Mouse (Mus musculus): ENCODE measurements around the gene Ccdc24. TPM values are rescaled to one million over a fixed set of nuclear protein-coding genes. Genes with fewer than 3 reads are reported as not detected.
A peak's percentile ranks its signal among the peaks of the same experiment; 100 is the strongest.

Gene Ccdc24
- 0.76 and 1.4 TPM in 2 replicates for polyA plus RNA-seq (2014; fragmentation: Nextera tagmentation; extraction: Ambion mirVana)

GRCm38 (mm10) chr4:117872471-117872886, at the start of gene Ccdc24:
TSS of gene Ccdc24 (minus strand) at chr4:117872557.
- peak; percentile 53 for ATAC-seq (ENCODE audit: low FRiP score)
- H3K4me1 ChIP-seq (ENCODE audit: control insufficient read depth, insufficient read depth, low read length): peaks cover 8% of the 10 kb centered on the region
- H3K36me3 ChIP-seq (ENCODE audit: control insufficient read depth, insufficient read depth, low read length): peaks cover 9% of the 10 kb centered on the region
- H3K9me3 ChIP-seq (ENCODE audit: control insufficient read depth, low read length): no peaks in the 10 kb centered on the region
- peak within 1 kb of the TSS; percentile 39 for H3K4me2 ChIP-seq
- peaks cover 2% of the 10 kb centered on the region; the same call in 1 of the 2 replicates for H3K27me3 ChIP-seq (ENCODE audit: control insufficient read depth, insufficient read depth, low read length)
- DNase-seq (ENCODE audit: low spot score, missing footprints): peak; percentile 90
- WGBS: 4% methylated on average over 14 of the region's 14 CpGs
- no peak within 1 kb of the TSS for H3K27ac ChIP-seq (ENCODE audit: low read depth, low read length)
- H3K4me3 ChIP-seq (ENCODE audit: low read depth, low read length): peak within 1 kb of the TSS; percentile 10; the same call in 1 of the 2 replicates
- no peak within 1 kb of the TSS for H3K9ac ChIP-seq (ENCODE audit: low read length)

DNA sequence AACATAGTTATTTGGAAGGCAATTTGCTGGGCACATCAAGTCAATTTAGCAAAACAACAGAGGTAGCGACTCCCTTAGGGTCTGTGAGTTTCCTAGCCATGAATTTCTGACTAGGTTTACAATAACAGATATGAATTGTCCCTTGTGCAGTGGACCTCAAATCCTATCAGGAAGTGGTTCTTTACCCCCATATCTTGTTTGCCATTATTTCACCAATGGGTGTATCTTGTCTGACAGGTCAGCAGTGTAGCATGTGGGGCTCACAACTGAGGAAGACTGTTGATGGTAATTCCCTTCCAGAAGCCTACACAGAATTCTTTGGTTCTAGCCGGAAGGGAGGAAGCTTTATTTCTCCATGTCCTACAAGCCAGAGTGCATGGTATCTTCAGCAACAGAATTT, 49.0 kb upstream of the Ccdc24 start:
- Histone ChIP-seq H3K27me3 (ENCODE audit: control insufficient read depth, insufficient read depth, low read length) (peaks cover 15% of the 10 kb centered on the region), H3K36me3 (ENCODE audit: control insufficient read depth, insufficient read depth, low read length) (no peaks in the 10 kb centered on the region), H3K4me1 (ENCODE audit: control insufficient read depth, insufficient read depth, low read length) (0 out of 2 replicates have a peak, but pooled peaks cover under 1% of the 10 kb centered on the region), H3K27ac (ENCODE audit: low read depth, low read length) (no peak overlapping the region), H3K4me3 (ENCODE audit: low read depth, low read length) (no peak overlapping the region), H3K9ac (ENCODE audit: low read length) (no peak overlapping the region), H3K9me3 (ENCODE audit: control insufficient read depth, low read length) (no peaks in the 10 kb centered on the region), H3K4me2 (no peak overlapping the region)
- 91% methylated on average over 2 of the region's 2 CpGs for WGBS
- no peak for DNase-seq (ENCODE audit: low spot score, missing footprints)
- no peak for ATAC-seq (ENCODE audit: low FRiP score)

- DNase-seq (ENCODE audit: low spot score, missing footprints): no peak
- Histone ChIP-seq H3K4me2 (no peak overlapping the region), H3K27ac (ENCODE audit: low read depth, low read length) (no peak overlapping the region), H3K27me3 (ENCODE audit: control insufficient read depth, insufficient read depth, low read length) (no peaks in the 10 kb centered on the region), H3K36me3 (ENCODE audit: control insufficient read depth, insufficient read depth, low read length) (no peaks in the 10 kb centered on the region), H3K4me1 (ENCODE audit: control insufficient read depth, insufficient read depth, low read length) (peaks cover 8% of the 10 kb centered on the region), H3K9me3 (ENCODE audit: control insufficient read depth, low read length) (no peaks in the 10 kb centered on the region), H3K4me3 (ENCODE audit: low read depth, low read length) (no peak overlapping the region), H3K9ac (ENCODE audit: low read length) (no peak overlapping the region)
- ATAC-seq (ENCODE audit: low FRiP score): no peak
- 91% methylated on average over 5 of the region's 5 CpGs for WGBS
Observed at GRCm38 (mm10) chr4:117918762-117919161, 46.4 kb upstream of the Ccdc24 start.

DNA sequence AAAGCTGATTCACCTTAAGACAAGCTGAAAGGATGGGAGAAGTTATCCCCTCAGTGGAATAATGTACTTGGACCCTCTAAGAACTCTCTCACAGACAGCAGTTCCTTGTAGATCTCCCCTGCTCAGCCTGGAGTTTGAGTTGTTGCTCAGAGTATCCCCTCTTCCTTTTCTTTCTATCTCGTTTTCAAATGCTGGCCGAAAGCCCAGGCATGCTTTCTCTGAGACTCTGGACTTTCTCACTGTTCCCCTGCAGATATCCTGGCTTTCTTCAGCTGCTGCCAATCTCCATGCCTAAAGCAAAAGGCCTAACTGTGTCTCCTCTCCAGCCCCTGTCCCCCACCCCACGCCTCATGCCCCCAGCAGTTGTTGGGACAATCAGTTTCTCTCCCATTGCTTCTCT, 45.9 kb upstream of the Ccdc24 start:
- Histone ChIP-seq H3K27me3 (ENCODE audit: control insufficient read depth, insufficient read depth, low read length) (no peaks in the 10 kb centered on the region), H3K9me3 (ENCODE audit: control insufficient read depth, low read length) (no peaks in the 10 kb centered on the region), H3K4me2 (no peak overlapping the region), H3K27ac (ENCODE audit: low read depth, low read length) (no peak overlapping the region), H3K4me1 (ENCODE audit: control insufficient read depth, insufficient read depth, low read length) (peaks cover 13% of the 10 kb centered on the region), H3K9ac (ENCODE audit: low read length) (no peak overlapping the region), H3K36me3 (ENCODE audit: control insufficient read depth, insufficient read depth, low read length) (no peaks in the 10 kb centered on the region), H3K4me3 (ENCODE audit: low read depth, low read length) (no peak overlapping the region)
- no peak for ATAC-seq (ENCODE audit: low FRiP score)
- WGBS: 94% methylated on average over 3 of the region's 3 CpGs
- no peak for DNase-seq (ENCODE audit: low spot score, missing footprints)

DNA sequence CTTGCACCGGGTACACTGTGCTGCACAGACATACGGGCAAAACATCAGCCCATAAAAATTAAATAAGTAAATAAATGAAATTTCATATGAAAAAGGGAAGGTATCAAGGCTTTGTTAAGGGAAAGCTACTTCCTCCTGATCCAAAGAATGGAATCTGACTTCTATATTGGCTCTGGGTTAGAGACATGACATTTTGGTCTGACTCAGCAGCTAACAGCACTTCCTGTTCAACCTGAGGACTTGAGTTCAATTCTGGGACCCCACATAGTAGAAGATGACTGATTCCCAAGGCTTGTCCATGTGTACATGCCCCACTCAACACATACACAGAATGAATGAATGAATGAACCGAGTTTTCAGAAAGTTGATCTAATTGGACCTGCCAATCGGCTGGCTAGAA, 45.5 kb upstream of the Ccdc24 start:
- WGBS: 93% methylated on average over 4 of the region's 4 CpGs
- DNase-seq (ENCODE audit: low spot score, missing footprints) (no peak), ATAC-seq (ENCODE audit: low FRiP score) (no peak)
- no peak overlapping the region for H3K27ac ChIP-seq (ENCODE audit: low read depth, low read length)
- H3K36me3 ChIP-seq (ENCODE audit: control insufficient read depth, insufficient read depth, low read length): no peaks in the 10 kb centered on the region
- no peaks in the 10 kb centered on the region for H3K27me3 ChIP-seq (ENCODE audit: control insufficient read depth, insufficient read depth, low read length)
- H3K9me3 ChIP-seq (ENCODE audit: control insufficient read depth, low read length): no peaks in the 10 kb centered on the region
- H3K9ac ChIP-seq (ENCODE audit: low read length): no peak overlapping the region
- no peak overlapping the region for H3K4me3 ChIP-seq (ENCODE audit: low read depth, low read length)
- H3K4me1 ChIP-seq (ENCODE audit: control insufficient read depth, insufficient read depth, low read length): peaks cover 17% of the 10 kb centered on the region
- no peak overlapping the region for H3K4me2 ChIP-seq

- no peak overlapping the region for H3K9ac ChIP-seq (ENCODE audit: low read length)
- H3K4me2 ChIP-seq: no peak overlapping the region
- peaks cover 17% of the 10 kb centered on the region for H3K4me1 ChIP-seq (ENCODE audit: control insufficient read depth, insufficient read depth, low read length)
- no peak overlapping the region for H3K27ac ChIP-seq (ENCODE audit: low read depth, low read length)
- H3K36me3 ChIP-seq (ENCODE audit: control insufficient read depth, insufficient read depth, low read length): no peaks in the 10 kb centered on the region
- H3K4me3 ChIP-seq (ENCODE audit: low read depth, low read length): no peak overlapping the region
- H3K9me3 ChIP-seq (ENCODE audit: control insufficient read depth, low read length): no peaks in the 10 kb centered on the region
- DNase-seq (ENCODE audit: low spot score, missing footprints) (no peak), ATAC-seq (ENCODE audit: low FRiP score) (no peak)
- no peaks in the 10 kb centered on the region for H3K27me3 ChIP-seq (ENCODE audit: control insufficient read depth, insufficient read depth, low read length)
- WGBS: 90% methylated on average over 4 of the region's 4 CpGs
Observed at GRCm38 (mm10) chr4:117917402-117917801, 45.0 kb upstream of the Ccdc24 start.

GRCm38 (mm10) chr4:117916386-117916785, 44.0 kb upstream of the Ccdc24 start:
- H3K4me2 ChIP-seq: no peak overlapping the region
- peaks cover 17% of the 10 kb centered on the region for H3K4me1 ChIP-seq (ENCODE audit: control insufficient read depth, insufficient read depth, low read length)
- 91% methylated on average over 5 of the region's 5 CpGs for WGBS
- peaks cover 5% of the 10 kb centered on the region for H3K36me3 ChIP-seq (ENCODE audit: control insufficient read depth, insufficient read depth, low read length)
- H3K9ac ChIP-seq (ENCODE audit: low read length): no peak overlapping the region
- no peak overlapping the region for H3K27ac ChIP-seq (ENCODE audit: low read depth, low read length)
- H3K27me3 ChIP-seq (ENCODE audit: control insufficient read depth, insufficient read depth, low read length): no peaks in the 10 kb centered on the region
- ATAC-seq (ENCODE audit: low FRiP score) (no peak), DNase-seq (ENCODE audit: low spot score, missing footprints) (no peak)
- H3K9me3 ChIP-seq (ENCODE audit: control insufficient read depth, low read length): no peaks in the 10 kb centered on the region
- no peak overlapping the region for H3K4me3 ChIP-seq (ENCODE audit: low read depth, low read length)

DNA sequence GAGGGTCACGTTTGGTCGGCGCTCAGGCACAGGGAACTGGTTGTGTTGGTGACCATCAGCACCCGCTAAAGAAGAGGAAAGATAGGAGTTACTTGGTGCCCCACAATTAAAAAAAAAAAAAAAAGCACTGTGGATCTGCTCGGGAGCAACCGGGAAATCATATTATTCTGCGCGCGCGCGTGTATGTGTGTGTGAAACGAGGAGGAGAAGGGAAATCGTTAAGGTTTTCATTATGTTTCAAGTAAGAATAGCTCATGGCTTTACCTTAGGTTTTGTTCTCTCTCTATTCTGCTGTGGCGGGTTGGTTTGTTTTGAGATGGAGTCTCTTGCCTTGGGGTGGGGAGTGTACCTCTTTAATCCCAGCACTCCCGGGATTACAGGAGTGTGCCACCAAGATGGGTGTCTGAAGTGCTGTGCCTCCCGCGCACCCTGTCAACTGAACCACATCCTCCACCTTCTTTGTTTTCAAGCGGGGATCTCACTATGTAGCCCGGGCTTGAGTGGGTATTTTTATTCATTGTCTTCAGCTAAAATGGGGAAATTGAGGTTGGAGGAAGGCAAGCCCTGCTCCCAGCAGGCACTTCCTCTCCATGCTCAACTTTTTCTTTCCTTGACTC, 43.2 kb upstream of the Ccdc24 start:
- H3K27ac ChIP-seq (ENCODE audit: low read depth, low read length): no peak overlapping the region
- peaks cover 5% of the 10 kb centered on the region for H3K36me3 ChIP-seq (ENCODE audit: control insufficient read depth, insufficient read depth, low read length)
- no peaks in the 10 kb centered on the region for H3K27me3 ChIP-seq (ENCODE audit: control insufficient read depth, insufficient read depth, low read length)
- H3K4me2 ChIP-seq: peak overlapping the region; percentile 98
- H3K9ac ChIP-seq (ENCODE audit: low read length): peak overlapping the region; percentile 83
- H3K4me1 ChIP-seq (ENCODE audit: control insufficient read depth, insufficient read depth, low read length): peaks cover 17% of the 10 kb centered on the region
- peak overlapping the region; percentile 77 for H3K4me3 ChIP-seq (ENCODE audit: low read depth, low read length)
- ATAC-seq (ENCODE audit: low FRiP score) (no peak; the same call in 1 of the 2 replicates), DNase-seq (ENCODE audit: low spot score, missing footprints) (peak; percentile 86)
- 6% methylated on average over 19 of the region's 19 CpGs for WGBS
- H3K9me3 ChIP-seq (ENCODE audit: control insufficient read depth, low read length): no peaks in the 10 kb centered on the region

DNA sequence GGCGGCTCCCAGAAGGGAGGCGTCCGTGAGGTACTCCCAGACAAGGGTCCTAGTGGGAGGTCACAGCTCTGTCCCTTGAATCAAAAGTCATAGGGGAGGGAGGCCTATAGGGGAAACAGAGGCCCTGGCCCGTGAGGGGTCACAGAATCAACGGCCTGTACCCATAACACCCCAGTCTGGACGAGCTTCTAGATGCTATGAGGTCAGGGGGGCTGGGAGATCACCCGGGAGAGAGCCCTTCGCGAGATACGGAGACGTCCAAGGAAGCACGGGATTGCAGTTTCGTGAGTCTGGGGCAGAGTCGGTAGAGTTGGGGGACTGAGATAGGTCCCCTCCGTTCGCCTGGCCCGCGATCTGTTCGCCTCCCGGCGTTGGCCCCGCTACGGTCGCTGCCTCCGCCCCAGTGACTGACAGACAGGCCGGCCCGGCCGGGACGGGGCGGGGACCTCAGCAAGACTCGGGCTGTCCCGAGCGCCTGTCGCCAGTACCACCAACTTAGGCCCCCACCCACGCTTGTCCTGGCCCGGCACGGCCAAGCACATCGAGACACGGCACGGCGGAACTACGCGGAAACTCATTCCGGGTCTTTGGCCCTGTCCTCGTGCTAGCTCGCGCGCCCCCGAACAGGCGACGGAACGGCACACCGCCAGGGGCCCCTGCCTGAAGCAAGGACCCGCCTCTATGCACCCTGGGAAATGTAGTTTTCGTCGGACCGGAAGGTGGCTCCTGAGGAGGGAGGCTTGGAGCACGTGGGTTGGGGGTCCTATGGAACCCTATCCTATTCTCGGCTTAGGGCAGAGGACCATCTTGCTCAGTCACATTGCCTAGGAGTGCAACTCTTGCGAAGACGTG, 42.5 kb upstream of the Ccdc24 start, which contains the start of gene Ipo13:
Gene Ipo13 (minus strand): TSS at position 409 of the 852 bp plus-strand sequence.
- Histone ChIP-seq H3K9ac (ENCODE audit: low read length) (peak within 1 kb of the TSS; percentile 83), H3K36me3 (ENCODE audit: control insufficient read depth, insufficient read depth, low read length) (peaks cover 5% of the 10 kb centered on the region), H3K4me3 (ENCODE audit: low read depth, low read length) (peak within 1 kb of the TSS; percentile 77), H3K9me3 (ENCODE audit: control insufficient read depth, low read length) (no peaks in the 10 kb centered on the region), H3K4me2 (peak within 1 kb of the TSS; percentile 98), H3K27me3 (ENCODE audit: control insufficient read depth, insufficient read depth, low read length) (no peaks in the 10 kb centered on the region), H3K27ac (ENCODE audit: low read depth, low read length) (peak within 1 kb of the TSS; percentile 64; the same call in 1 of the 2 replicates), H3K4me1 (ENCODE audit: control insufficient read depth, insufficient read depth, low read length) (peaks cover 17% of the 10 kb centered on the region)
- under 1% methylated on average over 60 of the region's 61 CpGs for WGBS
- ATAC-seq (ENCODE audit: low FRiP score) (peak; percentile 97), DNase-seq (ENCODE audit: low spot score, missing footprints) (peak; percentile 100)
